Mouse (Mus musculus) midbrain, embryonic 14.5 days (tissue): ENCODE data around the gene Mxra8. TPM values are rescaled to one million over a fixed set of nuclear protein-coding genes. Genes with fewer than 3 reads are reported as not detected.

Source experiments
- microRNA-seq: library from miRNA; unstranded; fragments of <30 nt; microRNA quantifications from one replicate; pipeline ENCODE4, GENCODE M21; 2016
- polyA plus RNA-seq: library from polyadenylated mRNA; unstranded; fragments of >200 nt; fragmentation: Nextera tagmentation; extraction: Ambion mirVana; gene quantifications from 2 replicates; pipeline ENCODE4 v1.2.1, GENCODE M21; 2014

Gene Mxra8
- polyA plus RNA-seq, 1 experiment from 2014 or later: 17.5 TPM

Small RNA genes within 50 kb of the gene (microRNA-seq; reads per million reads assigned to microRNA genes)
- gene Gm27743: not detected

Other genes starting within 250 kb of the Mxra8 start
- 15.6 and 19.9 TPM in 2 replicates for gene Slc35e2, start 238.3 kb upstream of the Mxra8 start, polyA plus RNA-seq
- 49.4 and 49.9 TPM in 2 replicates for gene Cdk11b, start 214.8 kb upstream of the Mxra8 start, polyA plus RNA-seq
- not detected in 2 replicates for gene Gm10563, start 194.3 kb upstream of the Mxra8 start, polyA plus RNA-seq
- gene Mmp23, start 186.3 kb upstream of the Mxra8 start, polyA plus RNA-seq: 2.5 and 3.9 TPM in 2 replicates
- gene Mib2, start 170.5 kb upstream of the Mxra8 start, polyA plus RNA-seq: 39.6 and 40.8 TPM in 2 replicates
- gene Fndc10, start 145.3 kb upstream of the Mxra8 start, polyA plus RNA-seq: 6.3 and 13.8 TPM in 2 replicates
- 162 and 177 TPM in 2 replicates for gene Ssu72, start 134.9 kb upstream of the Mxra8 start, polyA plus RNA-seq
- 7.5 and 19.8 TPM in 2 replicates for gene Tmem240, start 104.9 kb upstream of the Mxra8 start, polyA plus RNA-seq
- 77.4 and 79.8 TPM in 2 replicates for gene Atad3a, start 78.6 kb upstream of the Mxra8 start, polyA plus RNA-seq
- gene Vwa1, start 65.0 kb upstream of the Mxra8 start, polyA plus RNA-seq: 18.0 and 24.4 TPM in 2 replicates
- 0.43 and 0.51 TPM in 2 replicates for gene Tmem88b, start 53.8 kb upstream of the Mxra8 start, polyA plus RNA-seq
- not detected in 2 replicates for gene Ankrd65, start 49.2 kb upstream of the Mxra8 start, polyA plus RNA-seq
- gene Mrpl20, start 36.8 kb upstream of the Mxra8 start, polyA plus RNA-seq: 255 and 298 TPM in 2 replicates
- gene Ccnl2, start 27.2 kb upstream of the Mxra8 start, polyA plus RNA-seq: 134 and 162 TPM in 2 replicates
- 118 and 129 TPM in 2 replicates for gene Aurkaip1, start 8.4 kb upstream of the Mxra8 start, polyA plus RNA-seq
- 15.3 and 18.0 TPM in 2 replicates for gene Dvl1, start 7.7 kb downstream of the Mxra8 start, polyA plus RNA-seq
- gene Tas1r3, start 23.7 kb downstream of the Mxra8 start, polyA plus RNA-seq: 0.31 and 0.57 TPM in 2 replicates
- 24.6 and 31.2 TPM in 2 replicates for gene Cptp, start 29.8 kb downstream of the Mxra8 start, polyA plus RNA-seq
- gene Ints11, start 29.9 kb downstream of the Mxra8 start, polyA plus RNA-seq: 78.2 and 83.2 TPM in 2 replicates
- gene Pusl1, start 52.1 kb downstream of the Mxra8 start, polyA plus RNA-seq: 45.8 and 54.5 TPM in 2 replicates
- gene Acap3, start 52.1 kb downstream of the Mxra8 start, polyA plus RNA-seq: 76.6 and 84.8 TPM in 2 replicates
- gene Ube2j2, start 104.2 kb downstream of the Mxra8 start, polyA plus RNA-seq: 131 and 138 TPM in 2 replicates
- gene C1qtnf12, start 122.6 kb downstream of the Mxra8 start, polyA plus RNA-seq: 7.1 and 8.3 TPM in 2 replicates
- gene B3galt6, start 153.0 kb downstream of the Mxra8 start, polyA plus RNA-seq: 36.3 and 38.7 TPM in 2 replicates
- gene Sdf4, start 153.2 kb downstream of the Mxra8 start, polyA plus RNA-seq: 105 and 112 TPM in 2 replicates
- gene Tnfrsf4, start 174.2 kb downstream of the Mxra8 start, polyA plus RNA-seq: 0.47 and 0.49 TPM in 2 replicates
- gene Tnfrsf18, start 186.5 kb downstream of the Mxra8 start, polyA plus RNA-seq: 1.4 and 2.4 TPM in 2 replicates
- gene Ttll10, start 219.7 kb downstream of the Mxra8 start, polyA plus RNA-seq: 0.28 TPM in 1 of 2 replicates, not detected in the other